Mouse (Mus musculus) urinary bladder, postnatal 14 days (tissue): ENCODE data around the gene Gm29106.
"Not testable (repeated sequence)": the region's sequence is repeated elsewhere in the genome, so short reads cannot be mapped to it uniquely, and the experiment has no call there.

Experiments
- DNase-seq: peaks from one replicate; pipeline ENCODE4 v3.0.0; 2021; ENCODE audit warnings: low spot score

Gm29106 gene

DNA sequence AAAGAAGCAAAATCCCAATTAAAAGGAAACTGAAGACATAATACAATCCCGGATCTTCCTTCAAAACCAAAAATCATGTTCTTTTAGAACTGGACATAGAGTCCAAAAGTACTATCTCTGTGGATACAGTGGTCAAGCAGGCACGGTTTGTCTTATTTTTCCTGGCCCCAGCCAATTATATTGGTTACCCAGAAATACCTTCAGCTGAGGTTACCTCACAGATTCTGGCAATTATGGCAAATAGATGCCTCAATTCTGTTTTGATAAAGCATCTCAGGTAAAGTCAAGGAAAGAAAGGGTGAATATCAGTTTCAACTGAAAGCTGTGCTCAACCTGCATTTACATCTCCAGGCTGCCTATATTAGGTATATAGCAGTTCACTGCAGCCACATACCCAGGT is at the start of gene Gm29106:
Gene Gm29106, plus strand, starts transcription at position 301 of the 400 bp plus-strand sequence.
- DNase-seq = not testable (repeated sequence)

- DNase-seq = no peak
Observed at GRCm38 (mm10) chr1:118228540-118228939, 52.2 kb downstream of the Gm29106 start.

DNA sequence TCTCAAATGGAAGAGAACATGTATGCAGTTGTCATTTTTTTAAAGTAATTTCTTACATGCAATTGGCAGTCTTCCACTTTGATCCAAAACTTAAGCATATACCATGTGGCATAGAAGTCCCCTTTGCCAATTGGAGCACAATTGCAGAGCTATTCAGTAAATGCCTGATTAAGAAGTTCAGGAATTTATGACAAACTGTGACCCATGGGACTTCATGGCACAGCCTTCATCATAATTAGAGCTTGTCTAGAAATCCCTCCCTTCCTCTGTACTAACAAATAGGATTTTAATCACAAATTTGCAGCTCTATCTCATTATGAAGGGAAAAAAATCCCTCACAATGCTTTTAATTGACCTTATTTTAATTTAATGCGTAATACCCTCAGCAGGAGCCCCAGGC is 59.7 kb downstream of the Gm29106 start:
- DNase-seq = no peak
